Mouse (Mus musculus) MEL (cell line): Measurements from ENCODE around the gene Klc1. TPM values are rescaled to one million over a fixed set of nuclear protein-coding genes. Genes with fewer than 3 reads are reported as not detected.

Experiments used
- polyA plus RNA-seq, 2 experiments: library from polyadenylated mRNA; stranded (reverse) in 1 of 2; unstranded in 1 of 2; fragments of >175 nt in 1 of 2; fragments of >200 nt in 1 of 2; gene quantifications; 2 replicates each; pipeline versions ENCODE4 v1.2.1 to v1.2.4; 2012; ENCODE audit warnings: low replicate concordance in 2 of 2, low read depth in 1 of 2; ENCODE audit not compliant: insufficient read length in 2 of 2, insufficient read depth in 1 of 2, missing spikeins in 1 of 2
- total RNA-seq: library from RNA; depleted of rRNA; stranded (reverse); fragments of 300-350 nt; gene quantifications from 2 replicates; pipeline ENCODE4 v1.2.3, GENCODE M21; 2012; rRNA removed

The Klc1 gene
- total and polyA plus RNA-seq, 3 experiments, result 30.7 to 60.4 TPM; not detected in 1

Other genes with a start within 250 kb of the Klc1 start
- 183 and 201 TPM in 2 replicates for gene Eif5, start 220.8 kb upstream of the Klc1 start, total RNA-seq
- gene Eif5, start 220.8 kb upstream of the Klc1 start, polyA plus RNA-seq, result 100 to 1,000 TPM; 276 to 330 TPM
- 60.2 and 71.6 TPM in 2 replicates for gene Mark3, start 184.3 kb upstream of the Klc1 start, total RNA-seq
- 10 to 100 TPM in 1 of 2 experiments, not detected in 1; 43.9 TPM for gene Mark3, start 184.3 kb upstream of the Klc1 start, polyA plus RNA-seq
- gene Ckb, start 86.5 kb upstream of the Klc1 start, total RNA-seq, result not detected in 2 replicates
- under 1 TPM in 1 of 2 experiments, not detected in 1; 0.08 TPM for gene Ckb, start 86.5 kb upstream of the Klc1 start, polyA plus RNA-seq
- 53.9 and 77.5 TPM in 2 replicates for gene Trmt61a, start 80.7 kb upstream of the Klc1 start, total RNA-seq
- gene Trmt61a, start 80.7 kb upstream of the Klc1 start, polyA plus RNA-seq, result 10 to 100 TPM in 1 of 2 experiments, not detected in 1; 41.4 TPM
- gene Bag5, start 45.6 kb upstream of the Klc1 start, total RNA-seq, result 33.3 and 38.0 TPM in 2 replicates
- gene Bag5, start 45.6 kb upstream of the Klc1 start, polyA plus RNA-seq, result 10 to 100 TPM in 1 of 2 experiments, not detected in 1; 24.0 TPM
- 19.3 and 25.7 TPM in 2 replicates for gene Apopt1, start 45.6 kb upstream of the Klc1 start, total RNA-seq
- gene Apopt1, start 45.6 kb upstream of the Klc1 start, polyA plus RNA-seq, result 10 to 100 TPM in 1 of 2 experiments, not detected in 1; 46.5 TPM
- 9.0 and 10.0 TPM in 2 replicates for gene Xrcc3, start 55.0 kb downstream of the Klc1 start, total RNA-seq
- gene Xrcc3, start 55.0 kb downstream of the Klc1 start, polyA plus RNA-seq, result 10 to 100 TPM in 1 of 2 experiments, not detected in 1; 18.8 TPM
- 7.2 and 8.1 TPM in 2 replicates for gene Zfyve21, start 55.3 kb downstream of the Klc1 start, total RNA-seq
- 1 to 10 TPM in 1 of 2 experiments, not detected in 1; 9.1 TPM for gene Zfyve21, start 55.3 kb downstream of the Klc1 start, polyA plus RNA-seq
- 1.5 and 2.0 TPM in 2 replicates for gene Ppp1r13b, start 149.3 kb downstream of the Klc1 start, total RNA-seq
- gene Ppp1r13b, start 149.3 kb downstream of the Klc1 start, polyA plus RNA-seq, result 1 to 10 TPM in 1 of 2 experiments, not detected in 1; 8.7 TPM
- 461 and 487 TPM in 2 replicates for gene Atp5mpl, start 208.1 kb downstream of the Klc1 start, total RNA-seq
- 1,000 to 10,000 TPM in 1 of 2 experiments, 100 to 1,000 TPM in 1; 224 to 1,158 TPM for gene Atp5mpl, start 208.1 kb downstream of the Klc1 start, polyA plus RNA-seq
- gene Tdrd9, start 212.7 kb downstream of the Klc1 start, total RNA-seq, result 24.5 and 46.5 TPM in 2 replicates
- 10 to 100 TPM in 1 of 2 experiments, not detected in 1; 28.9 TPM for gene Tdrd9, start 212.7 kb downstream of the Klc1 start, polyA plus RNA-seq
- gene Rd3l, start 222.5 kb downstream of the Klc1 start, total RNA-seq, result 0.08 TPM in 1 of 2 replicates, not detected in the other
- not detected for gene Rd3l, start 222.5 kb downstream of the Klc1 start, polyA plus RNA-seq